Mouse (Mus musculus) olfactory bulb, adult 2 months (tissue): ENCODE data around the gene Pgm5. TPM values are rescaled to one million over a fixed set of nuclear protein-coding genes. Genes with fewer than 3 reads are reported as not detected.

ENCODE experiments used
- H3K27ac ChIP-seq: fragments of 200-500 bp; 2 replicates; pipeline ENCODE4 v1.5.1; 2012; ENCODE audit warnings: low read depth, low read length; ENCODE audit not compliant: insufficient read depth
- H3K4me1 ChIP-seq: fragments of 200-500 bp; 2 replicates; pipeline ENCODE4 v1.6.1; 2012; ENCODE audit warnings: low read length; ENCODE audit not compliant: control insufficient read depth, insufficient read depth
- H3K4me3 ChIP-seq: fragments of 200-500 bp; 2 replicates; pipeline ENCODE4 v1.5.1; 2012; ENCODE audit warnings: mild to moderate bottlenecking, low read depth, low read length, moderate library complexity; ENCODE audit not compliant: insufficient read depth
- CTCF ChIP-seq: fragments of 200-500 bp; IDR thresholded peaks from 2 replicates; pipeline ENCODE4 v1.5.1; 2012; ENCODE audit warnings: low read depth, mild to moderate bottlenecking, low read length, moderate library complexity; ENCODE audit not compliant: insufficient read depth
- POLR2A ChIP-seq: fragments of 200-500 bp; IDR thresholded peaks from 2 replicates; pipeline ENCODE4 v1.6.1; 2012; ENCODE audit warnings: mild to moderate bottlenecking, low read depth, low read length, moderate library complexity; ENCODE audit not compliant: insufficient read depth
- WGBS: fragments of 180-500 bp; shearing (Covaris S2); methylation state at CpG from one replicate; pipeline ENCODE4 v1.1.7; 2018; 5-methylcytosine and 5-hydroxymethylcytosine counted together
- polyA plus RNA-seq: library from polyadenylated mRNA; stranded (reverse); fragments of >200 nt; gene quantifications from 2 replicates; pipeline ENCODE4 v1.2.4, GENCODE M21; 2012; ENCODE audit warnings: low replicate concordance; ENCODE audit not compliant: missing spikeins, insufficient read depth, insufficient read length

Gene Pgm5
- polyA plus RNA-seq, 1 experiment = not detected

- H3K4me1 ChIP-seq = no peaks in the 10 kb centered on the region
- no peak overlapping the region for H3K27ac ChIP-seq
- TF ChIP-seq POLR2A (no peak), CTCF (no peak)
- no peak overlapping the region for H3K4me3 ChIP-seq
- WGBS = 81% methylated on average over 8 of the region's 8 CpGs
These were observed 215.4 kb downstream of the Pgm5 start for GRCm38 (mm10) chr19:24646162-24646829.

GRCm38 (mm10) chr19:24644971-24645370 lies 216.7 kb downstream of the Pgm5 start:
- Histone ChIP-seq H3K4me1 (no peaks in the 10 kb centered on the region), H3K27ac (no peak overlapping the region), H3K4me3 (no peak overlapping the region)
- 85% methylated on average over 10 of the region's 10 CpGs for WGBS
- TF ChIP-seq CTCF = no peak
- no peak for TF ChIP-seq POLR2A

GRCm38 (mm10) chr19:24640982-24641381 lies 220.7 kb downstream of the Pgm5 start:
- TF ChIP-seq CTCF (no peak), POLR2A (no peak)
- Histone ChIP-seq H3K4me1 (no peaks in the 10 kb centered on the region), H3K4me3 (no peak overlapping the region), H3K27ac (no peak overlapping the region)
- WGBS = 91% methylated on average over 6 of the region's 6 CpGs

- Histone ChIP-seq H3K4me1 (no peaks in the 10 kb centered on the region), H3K4me3 (no peak overlapping the region)
- TF ChIP-seq CTCF (no peak), POLR2A (no peak)
These were observed 223.7 kb downstream of the Pgm5 start for GRCm38 (mm10) chr19:24637988-24638387.

GRCm38 (mm10) chr19:24636616-24637015 lies 225.0 kb downstream of the Pgm5 start:
- H3K27ac ChIP-seq = no peak overlapping the region
- H3K4me3 ChIP-seq = no peak overlapping the region
- TF ChIP-seq CTCF = no peak
- no peak for TF ChIP-seq POLR2A
- WGBS = 83% methylated on average over 10 of the region's 10 CpGs
- no peaks in the 10 kb centered on the region for H3K4me1 ChIP-seq

More at GRCm38 (mm10) chr19:24637988-24638387, 223.7 kb downstream of the Pgm5 start:
- H3K27ac ChIP-seq = no peak overlapping the region
- 97% methylated on average over 6 of the region's 6 CpGs for WGBS

- Histone ChIP-seq H3K4me1 (no peaks in the 10 kb centered on the region), H3K4me3 (no peak overlapping the region), H3K27ac (no peak overlapping the region)
- TF ChIP-seq CTCF = peak; percentile 83
- TF ChIP-seq POLR2A = no peak
- 6% methylated on average over 7 of the region's 7 CpGs for WGBS
These were observed 227.1 kb downstream of the Pgm5 start for GRCm38 (mm10) chr19:24634602-24635001.

Other genes with a start within 250 kb of the Pgm5 start
- not detected in 2 replicates for gene Tmem252, start 187.8 kb downstream of the Pgm5 start, polyA plus RNA-seq
- not detected in 2 replicates for gene Gm10053, start 13.8 kb upstream of the Pgm5 start, polyA plus RNA-seq
- not detected in 2 replicates for gene Foxd4, start 39.3 kb upstream of the Pgm5 start, polyA plus RNA-seq
- not detected in 2 replicates for gene Cbwd1, start 99.8 kb upstream of the Pgm5 start, polyA plus RNA-seq
- gene Dock8, start 137.7 kb upstream of the Pgm5 start, polyA plus RNA-seq = not detected in 2 replicates